Mouse (Mus musculus) gastrocnemius, adult 2 months (tissue): ENCODE data around the gene Vmn2r89. TPM values are rescaled to one million over a fixed set of nuclear protein-coding genes. Genes with fewer than 3 reads are reported as not detected.
A peak's percentile ranks its signal among the peaks of the same experiment; 100 is the strongest.
"Not testable (repeated sequence)": the region's sequence is repeated elsewhere in the genome, so short reads cannot be mapped to it uniquely, and the experiment has no call there.

Experiments
- DNase-seq: peaks from one replicate; pipeline ENCODE4 v3.0.0; 2022
- H3K27ac ChIP-seq: fragments of 200-600 bp; 2 replicates; pipeline ENCODE4 v1.8.1; 2022; ENCODE audit warnings: mild to moderate bottlenecking
- H3K4me3 ChIP-seq: fragments of 200-600 bp; 2 replicates; pipeline ENCODE4 v1.8.1; 2022; ENCODE audit warnings: mild to moderate bottlenecking, moderate library complexity
- CTCF ChIP-seq: fragments of 200-600 bp; IDR thresholded peaks from 2 replicates; pipeline ENCODE4 v1.8.1; 2022; ENCODE audit warnings: antibody characterized with exemption, mild to moderate bottlenecking, moderate library complexity
- intact Hi-C: fragments of 180-260 bp; cut with DNase I; formaldehyde crosslinking; loops from one replicate; pipeline ENCODE4 v1.15.1; 2025
- long read RNA-seq, 2 experiments: library from polyadenylated mRNA; stranded (forward); transcript quantifications; one replicate each; pipeline ENCODE4 v2.0.0; 2021
- total RNA-seq, 2 experiments: library from RNA; stranded (reverse); gene quantifications; 2 replicates each; pipeline ENCODE4 v1.2.3; 2021

Gene Vmn2r89
- total RNA-seq = not detected
- long read RNA-seq, experiment 1 = 0 reads
- long read RNA-seq, experiment 2 = 0 reads

DNA sequence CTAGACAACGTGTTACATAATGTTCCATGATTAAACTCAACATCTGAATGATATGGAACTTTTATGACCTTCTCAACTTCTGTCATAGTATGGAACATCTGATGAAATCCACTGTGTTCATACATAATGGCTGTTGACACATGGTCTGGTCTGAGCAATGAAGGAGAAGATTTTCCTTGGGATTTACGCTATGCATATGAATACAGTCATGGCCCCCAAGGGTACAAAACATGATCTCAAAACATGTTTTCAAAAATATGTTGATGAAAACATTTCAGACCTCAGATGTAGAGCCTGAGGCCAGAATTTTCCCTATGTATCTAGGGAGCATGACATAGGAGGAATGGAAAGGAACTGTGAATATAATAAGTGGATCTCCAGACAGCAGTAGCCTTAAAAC is at the start of gene Vmn2r89:
Gene Vmn2r89, plus strand, starts transcription at position 301 of the 400 bp plus-strand sequence.
- intact Hi-C loops, DNase-seq, H3K27ac ChIP-seq, H3K4me3 ChIP-seq: not testable (repeated sequence)

DNA sequence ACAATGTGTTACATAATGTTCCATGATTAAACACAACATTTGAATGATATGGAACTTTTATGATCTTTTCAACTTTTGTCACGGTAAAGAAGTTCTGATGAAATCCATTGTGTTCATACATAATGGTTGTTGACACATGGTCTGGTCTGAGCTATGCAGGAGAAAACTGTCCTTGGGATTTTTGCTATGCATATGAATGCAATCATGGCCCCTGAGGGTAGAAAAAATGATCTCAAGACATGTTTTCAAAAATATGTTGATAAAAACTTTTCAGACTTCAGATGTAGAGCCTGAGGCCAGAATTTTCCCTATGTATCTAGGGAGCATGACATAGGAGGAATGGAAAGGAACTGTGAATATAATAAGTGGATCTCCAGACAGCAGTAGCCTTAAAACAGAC is 41.1 kb upstream of the Vmn2r89 start, which contains the start of gene Vmn2r88:
Gene Vmn2r88, plus strand, starts transcription at position 301 of the 400 bp plus-strand sequence.
- intact Hi-C loops = no loop called here
- no peak for DNase-seq
- Histone ChIP-seq H3K4me3 (no peak within 1 kb of the TSS), H3K27ac (no peak within 1 kb of the TSS)
- no peak for TF ChIP-seq CTCF

DNA sequence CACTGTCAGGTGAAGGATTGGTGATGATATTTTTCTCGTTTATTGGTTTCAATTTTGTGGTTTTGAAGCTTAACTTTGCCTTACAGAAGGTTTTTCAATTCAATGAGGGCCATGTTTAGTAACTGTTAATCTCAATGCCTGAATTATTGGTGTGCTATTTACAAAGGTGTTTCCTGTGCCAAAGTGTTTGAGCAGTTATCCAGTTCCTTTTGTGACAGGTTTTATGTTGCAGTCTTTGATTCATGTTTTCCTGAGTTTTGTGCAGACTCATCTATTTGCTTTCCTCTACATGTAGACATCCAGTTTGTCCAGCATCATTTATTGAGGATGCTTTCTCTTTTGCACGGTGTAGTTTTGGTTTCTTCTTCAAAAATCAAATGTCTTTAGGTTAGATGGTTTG is 27.8 kb upstream of the Vmn2r89 start:
- DNase-seq = no peak
- intact Hi-C loops = no loop called here
- TF ChIP-seq CTCF = no peak
- Histone ChIP-seq H3K27ac (no peak overlapping the region), H3K4me3 (no peak overlapping the region)

DNA sequence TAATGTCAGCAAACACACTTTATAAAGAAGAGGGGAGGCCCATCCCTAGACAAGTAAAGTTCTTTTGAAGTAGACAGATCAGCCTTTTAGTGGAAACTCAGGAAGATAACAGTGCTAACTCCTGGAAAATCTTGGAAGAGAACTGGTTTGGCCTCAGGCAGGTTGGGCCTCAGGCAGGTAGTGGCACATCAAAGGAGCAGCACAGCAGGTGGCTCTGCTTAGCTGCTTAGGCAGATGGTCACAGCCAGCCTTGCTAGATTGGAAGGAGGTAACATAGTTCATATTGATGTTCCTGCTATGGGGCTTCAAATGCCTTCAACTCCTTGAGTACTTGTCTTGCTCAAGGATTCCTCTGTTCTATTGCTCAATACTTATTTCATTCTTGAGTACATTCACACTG is 21.5 kb upstream of the Vmn2r89 start:
- H3K27ac ChIP-seq, intact Hi-C loops, H3K4me3 ChIP-seq, DNase-seq: not testable (repeated sequence)

DNA sequence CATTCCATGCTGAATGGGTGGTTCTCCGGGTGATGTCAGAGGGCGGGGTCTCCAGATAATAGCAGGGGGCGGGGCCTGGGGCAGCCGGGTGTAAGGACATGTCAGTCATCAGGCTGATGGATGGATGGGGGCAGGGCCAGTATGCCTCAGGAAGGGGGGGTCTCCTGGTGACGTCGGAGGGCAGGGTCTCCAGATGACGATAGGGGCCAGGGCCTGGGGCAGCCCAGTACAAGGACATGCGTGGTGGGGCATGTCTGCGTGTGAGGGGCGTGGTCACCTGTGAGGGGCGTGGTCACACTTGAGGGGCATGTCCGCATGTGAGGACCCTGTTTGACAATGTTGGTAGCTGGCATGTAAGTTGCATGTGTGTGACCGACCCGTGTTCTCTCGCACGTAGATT is 17.1 kb upstream of the Vmn2r89 start:
- DNase-seq = no peak

DNA sequence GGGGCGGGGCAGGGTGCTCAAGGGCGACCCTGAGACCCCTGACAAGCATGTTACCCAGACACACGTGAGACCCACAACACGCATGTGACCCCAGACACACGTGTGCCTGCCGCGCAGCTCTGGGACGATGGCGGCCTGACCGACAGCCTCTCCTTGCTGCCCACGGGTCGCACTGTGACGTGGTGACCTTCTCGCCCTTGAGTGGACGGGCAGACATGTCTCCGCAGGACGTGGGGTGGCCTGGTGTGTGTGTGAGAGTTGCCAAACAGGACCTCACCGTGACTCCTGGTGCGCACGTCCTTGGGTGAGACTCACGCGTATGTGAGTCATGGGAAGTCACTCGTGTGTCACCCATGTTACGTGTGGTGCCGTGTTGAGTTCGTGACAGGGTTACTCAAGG is 16.6 kb upstream of the Vmn2r89 start:
- intact Hi-C loops = no loop called here
- DNase-seq = no peak
- Histone ChIP-seq H3K4me3 (no peak overlapping the region), H3K27ac (no peak overlapping the region)
- TF ChIP-seq CTCF = no peak

More for the DNA sequence above, 17.1 kb upstream of the Vmn2r89 start:
- intact Hi-C loops = no loop called here
- Histone ChIP-seq H3K4me3 (no peak overlapping the region), H3K27ac (no peak overlapping the region)
- TF ChIP-seq CTCF = no peak

DNA sequence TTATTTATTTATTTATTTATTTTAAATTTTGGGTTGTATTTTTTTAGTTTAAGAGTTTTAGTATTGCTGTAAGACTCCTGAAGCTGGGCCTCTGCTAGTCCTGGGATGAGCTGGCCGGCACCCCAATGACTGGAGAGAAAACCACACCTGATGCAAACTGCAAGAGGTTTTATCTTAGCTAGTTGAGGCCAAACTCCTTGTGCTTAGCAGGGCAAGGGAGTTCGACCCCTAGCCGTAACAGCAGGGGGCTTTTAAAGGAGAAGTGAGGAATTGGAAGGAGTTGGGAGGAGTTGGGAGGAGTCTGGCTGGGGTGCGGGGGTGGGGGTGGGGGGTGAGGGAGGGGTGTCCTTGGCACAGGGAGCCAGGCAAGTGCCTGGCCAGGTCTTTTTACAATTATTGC is 12.7 kb upstream of the Vmn2r89 start:
- TF ChIP-seq CTCF = no peak
- Histone ChIP-seq H3K27ac (no peak overlapping the region), H3K4me3 (no peak overlapping the region)
- no peak for DNase-seq
- intact Hi-C loops = no loop called here

DNA sequence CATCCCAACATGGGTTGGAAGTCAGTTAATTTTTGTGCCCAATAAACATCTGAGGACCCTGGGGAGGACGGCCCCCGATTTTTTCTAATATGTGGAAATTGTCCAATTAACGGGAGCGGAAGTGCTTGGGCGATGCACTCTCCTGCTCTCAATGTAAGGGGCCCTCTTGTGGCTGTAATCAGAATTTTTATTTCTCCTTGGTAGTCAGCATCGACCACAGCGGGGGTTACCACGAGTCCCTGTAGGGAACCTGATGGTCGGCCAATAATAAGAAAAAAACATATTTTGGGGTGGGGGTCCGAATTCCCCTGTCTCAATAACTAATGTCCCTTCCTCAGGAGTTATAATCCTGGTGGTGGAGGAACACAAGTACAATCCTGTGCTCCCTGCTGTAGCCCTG is 28.6 kb downstream of the Vmn2r89 start:
- intact Hi-C loops, DNase-seq, H3K27ac ChIP-seq, H3K4me3 ChIP-seq: not testable (repeated sequence)

DNA sequence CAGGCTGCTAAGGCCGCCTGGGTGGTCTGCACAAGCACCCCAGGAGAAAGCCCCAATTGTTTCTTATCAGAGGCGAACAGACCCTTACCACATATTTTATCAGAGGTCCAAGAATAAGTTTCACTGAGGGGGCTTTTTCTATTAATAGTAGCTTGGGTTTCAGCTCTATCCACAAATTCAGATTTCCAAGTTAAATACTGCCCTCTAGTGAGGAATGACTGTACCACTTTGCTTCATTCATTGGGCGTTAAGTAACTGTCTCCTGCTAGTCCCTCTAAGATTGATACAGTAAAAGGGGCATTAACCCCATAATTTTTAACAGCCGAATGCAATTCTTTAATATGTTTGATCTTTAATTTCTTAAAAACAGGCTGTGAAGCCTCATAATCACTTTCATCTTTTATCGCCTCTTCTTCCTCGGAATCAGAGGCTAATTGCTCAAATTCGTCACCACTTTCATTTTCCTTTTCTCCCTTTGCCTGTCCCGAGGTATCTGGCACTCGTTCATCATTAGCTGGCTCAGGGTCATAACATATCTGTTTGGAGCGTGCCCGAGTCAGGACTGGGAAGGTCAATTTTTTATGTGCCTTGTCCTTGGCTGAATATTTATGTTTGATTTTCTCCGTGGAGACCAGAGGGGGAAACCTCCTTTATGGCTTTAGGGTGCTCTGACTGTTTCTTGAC is 29.8 kb downstream of the Vmn2r89 start:
- intact Hi-C loops, DNase-seq, H3K27ac ChIP-seq: not testable (repeated sequence)
- peak overlapping the region; percentile 64 for H3K4me3 ChIP-seq
- peak; percentile 25; the same call in 1 of the 2 replicates for TF ChIP-seq CTCF

DNA sequence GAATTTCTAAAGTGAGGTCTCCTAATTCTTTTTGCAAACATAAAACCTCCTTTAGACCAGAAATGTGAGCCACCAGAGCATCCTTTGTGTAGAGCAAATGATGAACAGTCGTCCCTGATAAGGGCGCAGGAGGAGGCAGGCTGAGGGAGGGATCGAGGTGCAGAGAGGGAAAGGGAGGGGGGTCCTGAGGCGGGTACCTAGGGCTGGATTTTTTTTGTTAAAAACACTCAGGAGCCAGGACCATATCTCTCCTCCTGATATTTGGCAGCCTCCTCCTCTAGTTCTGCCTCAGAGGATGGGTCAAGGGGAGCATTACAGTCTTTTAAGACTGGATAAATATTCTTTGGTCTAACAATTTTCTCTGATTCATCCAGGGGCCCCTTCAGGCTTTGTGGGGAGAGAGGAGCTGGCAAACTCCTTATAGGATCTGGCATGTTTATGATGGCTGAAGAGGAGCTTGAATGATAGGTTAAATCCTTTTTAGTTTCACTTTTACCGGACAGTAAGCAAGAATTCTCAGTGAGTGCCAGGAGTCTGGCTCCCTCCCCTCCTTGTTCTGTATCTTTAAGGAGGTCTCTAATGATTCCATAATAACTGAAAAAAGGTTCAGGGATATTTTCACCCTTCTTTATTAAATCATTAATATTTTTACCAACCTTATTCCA is 30.5 kb downstream of the Vmn2r89 start:
- intact Hi-C loops = no loop called here
- no peak for DNase-seq
- Histone ChIP-seq H3K27ac (no peak overlapping the region), H3K4me3 (peak overlapping the region; percentile 64)
- no peak for TF ChIP-seq CTCF

DNA sequence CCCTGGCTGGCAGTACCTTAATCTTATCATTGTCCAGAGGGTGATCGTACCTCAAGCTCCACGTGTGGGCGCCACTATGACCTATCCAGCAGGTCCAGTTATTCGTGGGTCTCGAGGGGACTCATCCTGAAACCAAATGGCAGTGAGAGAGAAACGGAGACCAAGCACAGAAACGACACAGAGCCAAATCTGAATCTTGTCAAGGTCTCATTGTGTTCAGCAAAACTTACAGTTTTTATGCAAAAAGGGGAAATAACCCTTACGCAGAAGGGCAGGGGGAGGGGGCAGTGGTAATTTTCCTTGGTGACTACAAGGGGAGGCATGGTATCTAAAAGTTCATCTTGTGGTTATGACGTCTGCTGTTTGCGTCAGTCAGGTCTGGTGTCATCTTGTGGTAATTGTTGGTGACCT is 31.3 kb downstream of the Vmn2r89 start:
- H3K27ac ChIP-seq, intact Hi-C loops, H3K4me3 ChIP-seq, DNase-seq: not testable (repeated sequence)

DNA sequence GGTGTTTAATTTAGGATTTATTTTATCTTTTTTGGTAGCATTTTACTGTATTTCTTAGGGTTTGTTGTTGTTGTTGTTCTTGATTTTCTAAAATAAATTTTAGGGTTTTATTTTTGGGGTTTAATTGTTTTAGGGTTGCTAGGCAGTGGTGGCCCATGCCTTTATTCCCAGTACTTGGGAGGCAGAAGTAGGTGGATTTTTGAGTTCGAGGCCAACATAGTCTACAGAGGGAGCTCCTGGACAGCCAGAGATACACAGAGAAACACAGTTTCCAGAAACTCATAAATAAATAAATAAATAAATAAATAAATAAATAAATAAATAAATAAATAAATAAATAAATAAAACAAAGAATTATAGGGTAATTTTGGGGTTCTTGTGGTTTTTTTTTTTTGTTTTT is 32.0 kb downstream of the Vmn2r89 start:
- intact Hi-C loops = no loop called here
- DNase-seq = no peak
- TF ChIP-seq CTCF = no peak
- H3K27ac ChIP-seq = no peak overlapping the region
- no peak overlapping the region for H3K4me3 ChIP-seq

DNA sequence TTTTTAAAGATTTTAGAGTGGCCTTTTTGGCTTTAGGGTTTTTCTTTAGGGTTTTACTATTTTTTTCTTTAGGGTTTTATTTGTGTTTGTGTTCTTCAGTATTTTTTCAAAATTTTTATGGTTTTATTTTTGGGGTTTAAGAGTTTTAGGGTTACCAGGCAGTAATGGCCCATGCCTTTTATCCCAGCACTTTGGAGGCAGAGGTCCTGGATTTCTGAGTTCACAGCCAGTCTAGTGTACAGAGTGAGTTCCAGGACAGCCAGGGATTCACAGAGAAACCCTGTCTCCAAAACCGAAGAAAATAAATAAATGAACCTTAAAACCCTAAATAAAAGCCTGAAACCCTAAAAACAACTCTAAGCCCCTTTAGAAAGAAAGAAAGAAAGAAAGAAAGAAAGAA is 34.5 kb downstream of the Vmn2r89 start:
- H3K4me3 ChIP-seq = no peak overlapping the region
- TF ChIP-seq CTCF = no peak
- H3K27ac ChIP-seq = no peak overlapping the region
- intact Hi-C loops = no loop called here
- DNase-seq = no peak

DNA sequence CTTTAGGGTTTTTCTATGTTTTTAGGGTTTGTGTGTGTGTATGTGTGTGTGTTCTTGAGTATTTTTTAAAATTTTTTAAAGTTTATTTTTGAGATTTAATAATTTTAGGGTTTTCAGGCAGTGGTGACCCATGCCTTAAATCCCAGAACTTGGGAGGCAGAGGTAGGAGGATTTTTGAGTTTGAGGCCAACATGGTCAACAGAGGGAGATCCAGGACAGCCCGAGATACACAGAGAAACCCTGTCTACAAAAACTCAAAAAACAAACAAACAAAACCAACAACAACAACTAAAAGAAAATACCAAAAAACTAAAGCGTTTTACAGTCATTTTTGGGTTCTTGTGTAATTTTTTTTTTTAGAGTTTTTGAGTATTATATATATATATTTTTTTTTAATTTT is 44.1 kb downstream of the Vmn2r89 start:
- Histone ChIP-seq H3K27ac (no peak overlapping the region), H3K4me3 (no peak overlapping the region)
- no peak for TF ChIP-seq CTCF
- intact Hi-C loops = no loop called here
- DNase-seq = no peak
